Mouse (Mus musculus): ENCODE data around the gene Hagh. TPM values are rescaled to one million over a fixed set of nuclear protein-coding genes. Genes with fewer than 3 reads are reported as not detected.

The Hagh gene
- polyA plus RNA-seq, 1 experiment from 2014 or later: 46.6 TPM

DNA sequence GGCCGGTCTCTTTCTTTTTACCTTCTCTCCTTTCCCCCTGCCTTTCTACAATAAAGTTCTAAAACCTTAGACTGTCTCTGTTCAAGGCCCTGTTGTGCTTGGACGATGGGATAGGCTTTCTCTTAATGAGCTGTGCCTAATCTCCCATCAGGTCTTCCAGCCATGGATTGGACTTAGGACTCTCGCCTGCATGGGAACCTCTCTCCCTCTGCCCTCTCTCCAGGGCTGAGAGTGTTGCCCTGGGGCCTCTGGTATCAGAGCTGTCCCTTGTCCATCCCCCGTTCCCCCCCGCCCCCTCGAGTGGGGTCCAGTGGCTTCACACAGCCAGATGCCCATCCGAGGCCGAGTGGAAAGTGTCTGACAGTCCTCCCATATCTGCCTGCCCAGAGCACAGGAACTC, 35.0 kb downstream of the Hagh start:
- Histone ChIP-seq H3K9ac (ENCODE audit: low read depth, low read length) (no peak overlapping the region), H3K36me3 (ENCODE audit: control insufficient read depth, insufficient read depth, low read length) (no peaks in the 10 kb centered on the region), H3K4me2 (replicated peaks; ENCODE audit: low read depth, low read length) (no peak overlapping the region), H3K27ac (ENCODE audit: low read depth, low read length) (no peak overlapping the region), H3K4me3 (ENCODE audit: low read length) (no peak overlapping the region), H3K4me1 (ENCODE audit: control insufficient read depth, insufficient read depth, low read length) (no peaks in the 10 kb centered on the region), H3K9me3 (ENCODE audit: control insufficient read depth, low read length) (no peaks in the 10 kb centered on the region), H3K27me3 (ENCODE audit: control insufficient read depth, insufficient read depth, low read length) (no peaks in the 10 kb centered on the region)
- ATAC-seq (ENCODE audit: low FRiP score, low TSS enrichment): no peak
- 84% methylated on average over 8 of the region's 8 CpGs for WGBS

DNA sequence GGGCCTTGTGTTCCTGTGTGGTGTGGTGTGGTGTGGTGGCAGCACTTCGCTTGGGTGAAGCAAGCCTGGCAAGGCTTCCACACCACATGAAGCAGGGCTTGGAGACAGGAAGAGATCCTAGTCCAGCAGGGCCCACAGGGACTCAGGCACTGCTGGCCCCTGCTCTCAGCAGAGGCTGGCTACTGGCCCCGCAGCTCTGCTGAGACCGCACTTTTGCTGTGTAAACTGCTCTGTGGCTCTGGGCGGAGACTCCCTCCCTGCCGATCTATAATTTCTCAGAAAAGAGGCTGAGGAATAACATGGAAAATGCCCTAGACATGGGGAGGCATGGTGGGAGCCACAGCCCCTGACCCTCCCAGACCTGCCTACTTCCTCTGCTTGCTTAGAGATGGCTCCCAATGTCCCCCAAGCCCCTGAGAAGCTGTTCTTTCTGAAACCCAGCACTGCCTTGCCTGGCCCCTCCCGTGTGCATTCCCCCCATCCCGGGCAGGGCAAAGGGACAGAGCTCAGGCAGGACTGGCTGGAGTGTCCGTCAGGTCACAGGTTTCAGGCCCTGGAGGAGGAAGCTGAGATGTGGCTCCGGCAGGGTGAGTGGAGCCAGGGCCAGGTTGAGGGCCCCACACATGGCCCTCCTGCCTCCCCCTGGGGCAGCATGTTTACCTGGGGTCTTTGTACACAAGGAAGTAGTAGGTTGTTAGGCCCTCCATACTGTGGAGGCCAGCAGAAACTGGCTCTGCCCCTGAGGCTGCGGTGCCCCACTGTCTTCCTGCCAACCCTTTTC, 37.6 kb downstream of the Hagh start:
- no peaks in the 10 kb centered on the region for H3K9me3 ChIP-seq (ENCODE audit: control insufficient read depth, low read length)
- no peak overlapping the region for H3K4me3 ChIP-seq (ENCODE audit: low read length)
- no peak overlapping the region for H3K4me2 ChIP-seq (replicated peaks; ENCODE audit: low read depth, low read length)
- no peaks in the 10 kb centered on the region for H3K4me1 ChIP-seq (ENCODE audit: control insufficient read depth, insufficient read depth, low read length)
- H3K27me3 ChIP-seq (ENCODE audit: control insufficient read depth, insufficient read depth, low read length): no peaks in the 10 kb centered on the region
- ATAC-seq (ENCODE audit: low FRiP score, low TSS enrichment): no peak
- no peaks in the 10 kb centered on the region; the same call in 1 of the 2 replicates for H3K36me3 ChIP-seq (ENCODE audit: control insufficient read depth, insufficient read depth, low read length)
- H3K9ac ChIP-seq (ENCODE audit: low read depth, low read length): no peak overlapping the region
- H3K27ac ChIP-seq (ENCODE audit: low read depth, low read length): no peak overlapping the region
- WGBS: 50% methylated on average over 10 of the region's 10 CpGs

GRCm38 (mm10) chr17:24878117-24878397, 38.1 kb downstream of the Hagh start:
- no peak for ATAC-seq (ENCODE audit: low FRiP score, low TSS enrichment)
- WGBS: 24% methylated on average over 5 of the region's 5 CpGs
- Histone ChIP-seq H3K9me3 (ENCODE audit: control insufficient read depth, low read length) (no peaks in the 10 kb centered on the region), H3K36me3 (ENCODE audit: control insufficient read depth, insufficient read depth, low read length) (peaks cover 4% of the 10 kb centered on the region), H3K27me3 (ENCODE audit: control insufficient read depth, insufficient read depth, low read length) (no peaks in the 10 kb centered on the region), H3K9ac (ENCODE audit: low read depth, low read length) (no peak overlapping the region), H3K4me2 (replicated peaks; ENCODE audit: low read depth, low read length) (no peak overlapping the region), H3K4me3 (ENCODE audit: low read length) (no peak overlapping the region), H3K4me1 (ENCODE audit: control insufficient read depth, insufficient read depth, low read length) (no peaks in the 10 kb centered on the region), H3K27ac (ENCODE audit: low read depth, low read length) (no peak overlapping the region)

- no peak overlapping the region for H3K27ac ChIP-seq (ENCODE audit: low read depth, low read length)
- H3K4me2 ChIP-seq (replicated peaks; ENCODE audit: low read depth, low read length): no peak overlapping the region
- H3K36me3 ChIP-seq (ENCODE audit: control insufficient read depth, insufficient read depth, low read length): peaks cover 9% of the 10 kb centered on the region
- no peaks in the 10 kb centered on the region for H3K9me3 ChIP-seq (ENCODE audit: control insufficient read depth, low read length)
- no peaks in the 10 kb centered on the region for H3K27me3 ChIP-seq (ENCODE audit: control insufficient read depth, insufficient read depth, low read length)
- no peak for ATAC-seq (ENCODE audit: low FRiP score, low TSS enrichment)
- no peaks in the 10 kb centered on the region for H3K4me1 ChIP-seq (ENCODE audit: control insufficient read depth, insufficient read depth, low read length)
- no peak overlapping the region for H3K9ac ChIP-seq (ENCODE audit: low read depth, low read length)
- no peak overlapping the region for H3K4me3 ChIP-seq (ENCODE audit: low read length)
- 79% methylated on average over 8 of the region's 8 CpGs for WGBS
Measured at GRCm38 (mm10) chr17:24878531-24878930, 38.6 kb downstream of the Hagh start.

GRCm38 (mm10) chr17:24881738-24882440, 41.9 kb downstream of the Hagh start:
- Histone ChIP-seq H3K27ac (ENCODE audit: low read depth, low read length) (no peak overlapping the region), H3K27me3 (ENCODE audit: control insufficient read depth, insufficient read depth, low read length) (no peaks in the 10 kb centered on the region), H3K4me1 (ENCODE audit: control insufficient read depth, insufficient read depth, low read length) (peaks cover 8% of the 10 kb centered on the region), H3K9ac (ENCODE audit: low read depth, low read length) (no peak overlapping the region), H3K4me3 (ENCODE audit: low read length) (no peak overlapping the region), H3K36me3 (ENCODE audit: control insufficient read depth, insufficient read depth, low read length) (peaks cover 16% of the 10 kb centered on the region), H3K9me3 (ENCODE audit: control insufficient read depth, low read length) (no peaks in the 10 kb centered on the region), H3K4me2 (replicated peaks; ENCODE audit: low read depth, low read length) (no peak overlapping the region)
- no peak for ATAC-seq (ENCODE audit: low FRiP score, low TSS enrichment)
- 47% methylated on average over 7 of the region's 7 CpGs for WGBS

- Histone ChIP-seq H3K9me3 (ENCODE audit: control insufficient read depth, low read length) (no peaks in the 10 kb centered on the region), H3K9ac (ENCODE audit: low read depth, low read length) (no peak overlapping the region), H3K4me2 (replicated peaks; ENCODE audit: low read depth, low read length) (no peak overlapping the region), H3K27me3 (ENCODE audit: control insufficient read depth, insufficient read depth, low read length) (no peaks in the 10 kb centered on the region), H3K27ac (ENCODE audit: low read depth, low read length) (no peak overlapping the region), H3K36me3 (ENCODE audit: control insufficient read depth, insufficient read depth, low read length) (peaks cover 17% of the 10 kb centered on the region), H3K4me3 (ENCODE audit: low read length) (no peak overlapping the region), H3K4me1 (ENCODE audit: control insufficient read depth, insufficient read depth, low read length) (peaks cover 18% of the 10 kb centered on the region)
- 87% methylated on average over 6 of the region's 6 CpGs for WGBS
- ATAC-seq (ENCODE audit: low FRiP score, low TSS enrichment): no peak
Measured at GRCm38 (mm10) chr17:24884391-24884790, 44.4 kb downstream of the Hagh start.

DNA sequence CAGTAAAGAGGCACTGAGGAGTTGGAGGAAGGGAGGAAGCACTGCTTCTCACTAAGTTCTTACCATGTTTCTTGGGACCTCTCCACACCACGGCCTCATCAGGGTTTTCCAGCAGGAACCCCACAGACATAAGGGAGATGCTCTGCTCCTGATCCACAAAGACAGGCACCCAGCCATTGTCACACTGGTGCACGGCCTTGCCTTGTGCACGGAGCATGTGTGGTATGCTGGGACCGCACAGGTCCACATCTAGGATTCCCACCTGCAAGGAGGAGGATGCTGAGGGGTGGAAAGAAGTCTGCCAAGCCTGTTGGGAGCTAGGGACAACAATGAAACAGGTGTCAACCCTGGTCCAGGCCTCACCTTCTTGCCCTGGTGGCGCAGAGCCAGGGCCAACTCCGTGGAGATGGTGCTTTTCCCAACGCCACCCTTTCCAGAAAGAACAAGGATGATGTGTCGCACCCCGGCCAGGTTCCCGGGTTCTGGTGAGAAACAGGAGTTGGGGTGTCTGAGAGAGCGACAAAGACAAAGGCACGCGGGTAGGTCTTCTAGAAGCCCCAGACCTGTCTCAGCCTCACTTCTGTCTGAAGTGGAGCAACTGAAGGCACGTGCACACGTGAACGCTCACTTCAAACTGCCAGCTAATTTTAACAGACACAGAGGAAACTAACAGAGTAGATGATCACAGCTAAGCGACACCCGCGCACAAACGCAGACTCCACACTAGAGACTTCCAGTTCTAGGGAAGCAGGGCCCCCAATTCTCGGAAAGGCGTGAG, 45.6 kb downstream of the Hagh start:
- no peak for ATAC-seq (ENCODE audit: low FRiP score, low TSS enrichment)
- peaks cover 29% of the 10 kb centered on the region for H3K36me3 ChIP-seq (ENCODE audit: control insufficient read depth, insufficient read depth, low read length)
- peak overlapping the region; percentile 66 for H3K4me3 ChIP-seq (ENCODE audit: low read length)
- peak overlapping the region; percentile 89 for H3K4me2 ChIP-seq (replicated peaks; ENCODE audit: low read depth, low read length)
- peaks cover 18% of the 10 kb centered on the region for H3K4me1 ChIP-seq (ENCODE audit: control insufficient read depth, insufficient read depth, low read length)
- H3K9ac ChIP-seq (ENCODE audit: low read depth, low read length): peak overlapping the region; percentile 69
- no peak overlapping the region for H3K27ac ChIP-seq (ENCODE audit: low read depth, low read length)
- H3K9me3 ChIP-seq (ENCODE audit: control insufficient read depth, low read length): no peaks in the 10 kb centered on the region
- no peaks in the 10 kb centered on the region for H3K27me3 ChIP-seq (ENCODE audit: control insufficient read depth, insufficient read depth, low read length)
- WGBS: 26% methylated on average over 22 of the region's 22 CpGs

DNA sequence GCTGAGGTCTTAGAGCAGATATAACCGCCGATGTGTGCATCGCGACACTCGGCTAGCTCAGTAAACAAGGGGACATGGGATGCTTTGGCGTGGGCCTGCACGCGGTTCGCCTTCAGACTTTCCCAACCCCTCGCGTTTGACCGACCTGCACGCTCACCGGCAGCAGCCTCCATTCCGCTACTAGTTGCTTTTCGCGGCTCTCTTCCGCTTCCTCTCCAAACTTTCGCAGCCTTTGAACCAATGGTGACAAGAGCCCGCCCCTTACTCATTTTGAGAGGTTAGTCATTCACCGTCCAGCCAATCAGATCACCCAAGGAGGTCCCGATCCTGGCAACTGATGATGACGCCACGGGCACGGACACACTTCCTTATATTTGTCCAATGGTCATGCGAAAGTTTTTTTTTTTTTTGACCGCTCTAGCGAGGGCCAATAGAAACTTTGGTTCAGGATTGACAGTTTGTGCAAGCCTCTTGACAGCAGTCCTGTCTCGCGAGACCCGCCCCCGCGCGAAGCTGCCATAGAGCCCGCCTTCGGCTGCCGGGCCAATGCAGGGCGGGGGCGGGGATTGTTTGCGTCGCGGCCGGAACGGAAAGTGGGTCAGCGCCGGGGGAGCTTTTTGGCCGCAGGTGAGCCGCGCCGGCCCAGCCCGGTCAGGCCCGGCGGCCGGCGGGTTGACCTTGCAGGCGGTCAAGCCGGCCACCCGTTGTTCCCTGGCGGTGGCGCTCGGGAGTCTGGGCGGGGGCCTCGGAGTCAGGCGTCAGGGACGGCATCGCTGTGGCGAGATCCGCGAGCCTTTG, 46.4 kb downstream of the Hagh start, which contains the start of the genes Nubp2 and Spsb3:
Nubp2 (minus strand) TSS at position 216 of the 798 bp plus-strand sequence.
Spsb3 (plus strand) TSS at position 510 of the 798 bp plus-strand sequence.
- Histone ChIP-seq H3K36me3 (ENCODE audit: control insufficient read depth, insufficient read depth, low read length) (peaks cover 36% of the 10 kb centered on the region), H3K27me3 (ENCODE audit: control insufficient read depth, insufficient read depth, low read length) (no peaks in the 10 kb centered on the region), H3K4me2 (replicated peaks; ENCODE audit: low read depth, low read length) (peak within 1 kb of the TSS; percentile 92), H3K9ac (ENCODE audit: low read depth, low read length) (peak within 1 kb of the TSS; percentile 87), H3K9me3 (ENCODE audit: control insufficient read depth, low read length) (no peaks in the 10 kb centered on the region), H3K4me1 (ENCODE audit: control insufficient read depth, insufficient read depth, low read length) (peaks cover 18% of the 10 kb centered on the region), H3K27ac (ENCODE audit: low read depth, low read length) (peak within 1 kb of the TSS; percentile 56), H3K4me3 (ENCODE audit: low read length) (peak within 1 kb of the TSS; percentile 74)
- under 1% methylated on average over 69 of the region's 69 CpGs for WGBS
- peak; percentile 96 for ATAC-seq (ENCODE audit: low FRiP score, low TSS enrichment)
